ENCODE assay signal across 8 mouse cellular contexts in the genomic region with DNA sequence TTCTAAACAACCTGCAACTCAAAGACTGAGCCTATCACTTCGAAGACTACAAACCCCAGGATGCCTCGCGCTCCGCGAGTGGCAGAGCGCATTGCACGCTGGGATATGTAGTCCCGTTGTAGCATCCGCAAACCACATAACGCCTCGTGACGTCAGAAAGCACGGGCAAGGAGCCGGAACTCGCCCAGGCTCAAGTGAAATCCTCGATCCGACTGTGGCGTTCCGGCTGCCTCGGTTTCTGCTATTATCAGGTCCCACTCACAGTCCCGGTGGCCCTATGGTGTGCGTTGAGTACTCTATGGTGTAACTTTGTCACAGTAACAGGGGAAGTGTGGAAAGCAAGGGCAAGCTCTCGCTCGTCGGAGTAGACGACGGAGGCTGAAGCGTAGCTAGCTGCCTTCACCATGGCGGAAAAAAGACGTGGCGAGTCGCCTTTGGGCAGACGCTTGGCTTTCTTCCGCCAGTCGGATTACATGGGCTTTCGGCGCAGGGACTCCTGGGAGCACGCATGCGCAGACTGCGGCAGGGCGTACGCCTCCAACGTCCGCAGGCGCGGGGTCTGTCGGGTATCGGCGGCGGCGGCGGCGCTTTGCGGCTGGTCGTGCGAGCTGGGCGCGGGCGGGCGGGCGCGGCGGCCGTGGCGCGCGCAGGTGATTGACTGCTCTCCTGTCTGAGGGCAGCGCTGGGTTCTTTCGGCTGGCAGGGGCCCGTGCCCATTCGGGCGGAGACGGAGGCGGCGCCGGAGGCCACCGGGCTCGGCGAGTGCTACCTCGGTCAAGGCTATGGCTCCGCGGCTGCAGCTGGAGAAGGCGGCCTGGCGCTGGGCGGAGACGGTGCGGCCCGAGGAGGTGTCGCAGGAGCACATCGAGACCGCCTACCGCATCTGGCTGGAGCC. TPM values are rescaled to one million over a fixed set of nuclear protein-coding genes. Genes with fewer than 3 reads are reported as not detected.
DNase-seq lines count a peak whose midpoint lies in the region; ATAC-seq lines count a peak whose summit lies in the region.

Gene Usp48 (plus strand): TSS at position 155 of the 895 bp plus-strand sequence.

- intact Hi-C loops in left cerebral cortex, postnatal 14 days (cut with DNase I), result no loop called here

- H3K27ac ChIP-seq in intestine, embryonic 14.5 days (ENCODE audit: low read depth), result peak within 1 kb of the TSS; percentile 99

- H3K4me3 ChIP-seq in intestine, embryonic 14.5 days (ENCODE audit: low read depth, low read length), result peak within 1 kb of the TSS; percentile 64

- WGBS in intestine, embryonic 14.5 days, result under 1% methylated on average over 89 of the region's 92 CpGs

- H3K9me3 ChIP-seq in intestine, embryonic 14.5 days (ENCODE audit: control insufficient read depth, low read length), result no peaks in the 10 kb centered on the region

- H3K9ac ChIP-seq in intestine, embryonic 14.5 days (ENCODE audit: low read length), result peak within 1 kb of the TSS; percentile 82

- H3K27me3 ChIP-seq in intestine, embryonic 14.5 days (replicated peaks; ENCODE audit: control insufficient read depth, insufficient read depth, low read length), result no peaks in the 10 kb centered on the region

- peak; percentile 94 for ATAC-seq in intestine, embryonic 14.5 days (replicated peaks; ENCODE audit: low FRiP score, low TSS enrichment, low read depth)

- H3K4me2 ChIP-seq in intestine, embryonic 14.5 days (ENCODE audit: low read length), result peak within 1 kb of the TSS; percentile 96

- H3K4me1 ChIP-seq in intestine, embryonic 14.5 days (replicated peaks; ENCODE audit: control insufficient read depth, insufficient read depth, low read length), result peaks cover 14% of the 10 kb centered on the region

- no peaks in the 10 kb centered on the region for H3K36me3 ChIP-seq in intestine, embryonic 14.5 days (ENCODE audit: control insufficient read depth, insufficient read depth, low read length)

- DNase-seq in adrenal gland, adult 18-20 months (ENCODE audit: low spot score in 2 of 2), result peak; percentile 97 to 98
- peak; percentile 100 for DNase-seq in embryo, embryonic 11 days
- peak; percentile 99 for DNase-seq in gastrocnemius, postnatal 25 days
- DNase-seq in intestine, embryonic 14.5 days (ENCODE audit: low spot score), result peak; percentile 97
- DNase-seq in left cerebral cortex, postnatal 14 days (ENCODE audit: low spot score in 2 of 2), result peak; percentile 99 to 100
- peak; percentile 99 for DNase-seq in mesoderm, embryonic 11.5 days (ENCODE audit: low read depth, low spot score)
- DNase-seq in right cerebral cortex, postnatal 36 days (ENCODE audit: low spot score in 2 of 2), result peak; percentile 98 to 99
- DNase-seq in yolk sac, embryonic 10.5 days (ENCODE audit: low spot score), result peak; percentile 98

RNA-seq across cellular contexts. Expression of gene Usp48, which starts in this region (rescaled TPM):
- total RNA-seq in adrenal gland, adult 18-20 months (2021), result 100 to 1,000 TPM in 1 of 2 experiments, 10 to 100 TPM in 1; 92.3 to 111 TPM
- total RNA-seq in gastrocnemius, postnatal 25 days (2021), result 10 to 100 TPM; 23.8 to 27.4 TPM
- polyA plus RNA-seq in intestine, embryonic 14.5 days (2014; fragmentation: Nextera tagmentation; extraction: Ambion mirVana), result 72.4 and 78.3 TPM in 2 replicates
- 100 to 1,000 TPM; 105 to 109 TPM for total RNA-seq in left cerebral cortex, postnatal 14 days (2021)

Comparison
In these comparisons a context has a peak if more than half of its experiments do, and no peak if none do; other contexts are left out.
1. Peak in every context shown above with its lines: DNase-seq, ATAC-seq, H3K4me3 ChIP-seq and H3K27ac ChIP-seq.